Mouse (Mus musculus) embryonic fibroblast, embryonic 13.5 days (primary cell): ENCODE measurements around the gene Ttc25. TPM values are rescaled to one million over a fixed set of nuclear protein-coding genes. Genes with fewer than 3 reads are reported as not detected.
"Not testable (repeated sequence)": the region's sequence is repeated elsewhere in the genome, so short reads cannot be mapped to it uniquely, and the experiment has no call there.

Experiments
- H3K27ac ChIP-seq: 2 replicates; pipeline ENCODE4 v1.5.1; 2012; ENCODE audit warnings: low read length, control low read depth, inconsistent platforms; ENCODE audit not compliant: insufficient read depth
- H3K4me1 ChIP-seq: 2 replicates; pipeline ENCODE4 v1.6.1; 2011; ENCODE audit warnings: low read length; ENCODE audit not compliant: control insufficient read depth, insufficient read depth
- H3K4me3 ChIP-seq: 2 replicates; pipeline ENCODE4 v1.5.1; 2011; ENCODE audit warnings: mild to moderate bottlenecking, control low read depth, low read length; ENCODE audit not compliant: insufficient read depth
- CTCF ChIP-seq: IDR thresholded peaks from 2 replicates; pipeline ENCODE4 v1.5.1; 2011; ENCODE audit warnings: mild to moderate bottlenecking, control low read depth, low read length, moderate library complexity, borderline replicate concordance; ENCODE audit not compliant: insufficient read depth
- POLR2A ChIP-seq: IDR thresholded peaks from 2 replicates; pipeline ENCODE4 v1.6.1; 2011; ENCODE audit warnings: low read depth, mild to moderate bottlenecking, control low read depth, low read length, moderate library complexity
- polyA plus RNA-seq: library from polyadenylated mRNA; stranded (reverse); fragments of >200 nt; gene quantifications from 2 replicates; pipeline ENCODE4 v1.2.4, GENCODE M21; 2011; ENCODE audit warnings: low read depth; ENCODE audit not compliant: missing spikeins, insufficient read length

Ttc25 gene
- polyA plus RNA-seq, 1 experiment, result not detected

- H3K4me1 ChIP-seq, result no peaks in the 10 kb centered on the region; the same call in 1 of the 2 replicates
- no peak for TF ChIP-seq POLR2A
- TF ChIP-seq CTCF, result no peak
- no peak overlapping the region for H3K4me3 ChIP-seq
- no peak overlapping the region for H3K27ac ChIP-seq
Measured at GRCm38 (mm10) chr11:100577852-100578599, 32.6 kb downstream of the Ttc25 start.

DNA sequence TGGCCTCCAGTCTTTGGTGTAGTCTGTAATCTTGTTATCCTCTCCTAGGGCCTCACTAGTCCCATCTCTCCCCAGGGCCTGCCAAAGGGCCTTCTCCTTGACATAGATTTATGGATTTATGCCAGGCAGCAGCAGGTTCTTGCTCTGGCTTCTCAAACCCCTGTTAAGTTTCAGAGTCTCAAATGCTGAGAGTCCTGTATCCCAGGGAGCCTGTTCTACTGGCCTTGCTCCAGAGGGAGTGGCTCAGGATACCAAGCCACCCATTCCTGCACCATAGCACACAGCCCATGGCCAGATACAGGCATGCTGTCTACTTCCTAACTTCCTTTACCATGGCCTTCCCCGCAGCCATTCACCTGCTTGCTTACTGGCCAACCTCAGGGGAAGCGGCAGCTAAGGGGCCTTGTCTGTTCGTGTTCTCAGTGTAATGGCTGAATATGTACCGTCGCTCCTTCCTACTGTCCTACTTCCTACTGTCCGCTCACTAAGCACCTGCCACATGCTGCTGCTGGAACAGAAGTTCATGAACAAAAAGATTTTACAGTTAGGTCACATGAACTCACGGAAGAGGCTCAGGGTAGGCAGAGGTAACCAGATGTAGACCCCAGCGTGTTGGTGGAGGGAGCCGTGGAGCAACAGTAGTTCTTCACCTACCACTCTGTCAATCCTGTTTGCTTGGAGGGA is 33.9 kb downstream of the Ttc25 start:
- TF ChIP-seq CTCF (no peak), POLR2A (no peak)
- H3K4me3 ChIP-seq, result no peak overlapping the region
- H3K27ac ChIP-seq, result no peak overlapping the region
- H3K4me1 ChIP-seq, result no peaks in the 10 kb centered on the region; the same call in 1 of the 2 replicates

- Histone ChIP-seq H3K27ac (no peak overlapping the region), H3K4me3 (no peak overlapping the region), H3K4me1 (no peaks in the 10 kb centered on the region; the same call in 1 of the 2 replicates)
- TF ChIP-seq POLR2A, result no peak
- no peak for TF ChIP-seq CTCF
Measured at GRCm38 (mm10) chr11:100580275-100580674, 34.9 kb downstream of the Ttc25 start.

- TF ChIP-seq CTCF (no peak), POLR2A (no peak)
- Histone ChIP-seq H3K4me3 (no peak overlapping the region), H3K27ac (no peak overlapping the region), H3K4me1 (no peaks in the 10 kb centered on the region)
Measured at GRCm38 (mm10) chr11:100581756-100582155, 36.3 kb downstream of the Ttc25 start.

- not testable (repeated sequence) for H3K4me1 ChIP-seq, H3K4me3 ChIP-seq, H3K27ac ChIP-seq
Measured at GRCm38 (mm10) chr11:100582413-100582812, 37.0 kb downstream of the Ttc25 start.

DNA sequence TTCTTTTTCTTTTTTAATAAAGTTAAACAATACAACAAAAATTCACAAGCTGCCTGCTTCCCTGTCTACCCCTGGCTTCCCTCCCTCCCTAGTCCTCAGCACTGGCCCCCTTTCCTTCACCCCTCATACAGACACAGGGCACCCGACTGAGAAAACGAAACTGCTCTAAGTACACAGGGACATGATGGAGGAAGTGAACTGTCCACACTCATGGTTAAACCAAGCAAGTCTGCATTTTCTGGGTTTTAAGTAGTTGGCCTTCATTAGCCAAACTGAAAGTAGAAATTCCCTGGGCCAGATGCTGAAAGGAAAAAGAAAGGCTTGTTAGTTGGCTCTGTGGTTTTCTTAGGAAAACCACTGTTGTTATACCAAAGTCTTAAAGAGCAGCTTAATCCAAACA is 37.4 kb downstream of the Ttc25 start:
- H3K27ac ChIP-seq, result no peak overlapping the region
- TF ChIP-seq CTCF (no peak), POLR2A (no peak)
- no peak overlapping the region for H3K4me3 ChIP-seq
- H3K4me1 ChIP-seq, result no peaks in the 10 kb centered on the region

- TF ChIP-seq CTCF, result no peak
- no peak for TF ChIP-seq POLR2A
- no peak overlapping the region for H3K27ac ChIP-seq
Measured at GRCm38 (mm10) chr11:100584561-100584961, 39.2 kb downstream of the Ttc25 start.

DNA sequence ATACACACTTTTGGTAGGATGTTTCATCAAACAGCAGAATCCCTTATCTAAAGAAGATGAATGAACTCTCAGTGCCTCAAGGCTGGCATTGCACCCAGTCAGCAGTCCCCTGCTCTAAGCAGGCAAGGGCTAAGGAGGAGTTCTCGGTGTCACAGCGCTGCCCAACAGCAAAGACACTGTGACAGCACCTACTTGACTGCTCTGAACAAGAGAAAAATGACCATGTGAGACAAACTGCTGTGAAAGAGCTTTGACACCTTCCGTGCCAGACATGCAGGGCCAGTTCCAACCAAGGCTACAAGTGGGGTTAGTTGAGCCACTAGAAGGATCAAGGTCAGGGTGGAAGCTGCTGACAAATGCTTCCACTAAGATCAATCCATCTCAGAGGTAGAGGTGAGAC is 39.7 kb downstream of the Ttc25 start:
- H3K27ac ChIP-seq, result no peak overlapping the region
- no peak overlapping the region for H3K4me3 ChIP-seq
- TF ChIP-seq POLR2A (no peak), CTCF (no peak)
- no peaks in the 10 kb centered on the region for H3K4me1 ChIP-seq

More at GRCm38 (mm10) chr11:100584561-100584961, 39.2 kb downstream of the Ttc25 start:
- no peaks in the 10 kb centered on the region for H3K4me1 ChIP-seq
- no peak overlapping the region for H3K4me3 ChIP-seq

DNA sequence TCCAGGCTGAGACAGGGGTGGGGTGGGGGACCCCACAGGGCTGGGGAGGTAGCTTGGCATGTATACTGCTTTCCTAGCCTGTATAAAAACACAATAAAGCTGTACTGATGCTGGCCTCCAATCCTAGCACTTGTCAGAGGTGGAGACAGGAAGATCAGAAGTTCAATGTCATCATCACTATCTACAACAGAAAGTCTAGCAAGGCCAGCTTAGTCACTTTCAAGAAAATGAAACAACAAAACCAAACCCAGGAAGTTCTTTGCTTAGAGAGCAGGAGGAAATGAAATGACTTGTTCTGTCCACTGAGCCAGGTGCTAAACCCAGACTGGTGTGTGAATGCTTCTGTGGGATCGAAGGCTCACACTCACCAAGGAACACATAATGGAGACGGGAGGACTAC is 43.1 kb downstream of the Ttc25 start:
- H3K4me1 ChIP-seq, result no peaks in the 10 kb centered on the region
- no peak overlapping the region for H3K4me3 ChIP-seq
- TF ChIP-seq CTCF (no peak), POLR2A (no peak)
- no peak overlapping the region for H3K27ac ChIP-seq

DNA sequence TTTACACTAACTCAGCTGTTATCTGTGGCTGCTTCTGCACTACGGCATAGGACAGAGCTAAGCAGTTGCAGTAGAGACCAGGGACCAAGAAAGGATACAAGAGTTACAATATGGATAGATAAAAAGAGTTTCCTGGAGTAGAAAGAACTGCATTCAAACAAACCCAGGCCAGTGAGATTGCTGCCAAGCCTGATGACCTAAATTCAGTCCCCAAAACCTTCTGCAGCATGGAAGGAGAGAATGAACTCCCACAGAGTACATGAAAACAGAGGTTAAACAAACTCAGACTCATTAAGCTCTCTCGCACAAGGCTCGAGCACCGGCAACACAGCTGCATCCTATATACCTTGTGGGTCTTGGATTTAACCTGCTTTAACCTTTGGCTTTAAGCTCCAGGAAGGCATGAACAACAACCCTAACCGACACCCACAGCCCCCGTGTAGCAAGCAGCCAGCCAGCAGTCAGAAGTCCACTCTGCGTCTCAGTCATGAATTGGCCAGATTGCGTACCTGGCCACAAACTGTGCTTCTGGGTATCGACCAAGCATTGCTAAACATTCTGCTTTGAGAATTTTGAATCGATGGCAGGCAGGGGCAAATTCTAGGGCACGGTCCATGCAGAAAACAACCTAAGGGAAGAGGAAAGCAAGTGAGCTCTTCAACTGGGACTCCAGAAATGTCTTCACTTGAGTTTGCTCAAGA is 47.1 kb downstream of the Ttc25 start:
- Histone ChIP-seq H3K4me1 (no peaks in the 10 kb centered on the region), H3K4me3 (no peak overlapping the region), H3K27ac (no peak overlapping the region)
- TF ChIP-seq POLR2A, result no peak
- no peak for TF ChIP-seq CTCF
